Mouse (Mus musculus): ENCODE measurements around the gene Fam126b. TPM values are rescaled to one million over a fixed set of nuclear protein-coding genes. Genes with fewer than 3 reads are reported as not detected.
A peak's percentile ranks its signal among the peaks of the same experiment; 100 is the strongest.
"Not testable (repeated sequence)": the region's sequence is repeated elsewhere in the genome, so short reads cannot be mapped to it uniquely, and the experiment has no call there.

Fam126b gene
- polyA plus RNA-seq, 1 experiment from 2014 or later, result 7.2 TPM

GRCm38 (mm10) chr1:58570437-58570836, 15.7 kb downstream of the Fam126b start:
- Histone ChIP-seq H3K9ac (no peak overlapping the region), H3K36me3 (ENCODE audit: insufficient read depth) (no peaks in the 10 kb centered on the region), H3K4me3 (ENCODE audit: low read depth, low read length) (no peak overlapping the region), H3K27me3 (ENCODE audit: insufficient read depth, low read length) (no peaks in the 10 kb centered on the region), H3K4me1 (ENCODE audit: insufficient read depth) (no peaks in the 10 kb centered on the region), H3K9me3 (ENCODE audit: low read depth, low read length) (no peaks in the 10 kb centered on the region), H3K27ac (ENCODE audit: low read depth) (no peak overlapping the region), H3K4me2 (no peak overlapping the region)
- no peak for ATAC-seq (ENCODE audit: insufficient read depth)
- no peak for DNase-seq
- TF ChIP-seq CTCF (IDR thresholded peaks at IDR 0.05; ENCODE audit: low read depth), result no peak
- WGBS, result 50% methylated on average over 4 of the region's 4 CpGs

- DNase-seq, result no peak
- Histone ChIP-seq H3K9me3 (ENCODE audit: low read depth, low read length) (no peaks in the 10 kb centered on the region), H3K27me3 (ENCODE audit: insufficient read depth, low read length) (no peaks in the 10 kb centered on the region), H3K4me3 (ENCODE audit: low read depth, low read length) (no peak overlapping the region), H3K36me3 (ENCODE audit: insufficient read depth) (no peaks in the 10 kb centered on the region), H3K27ac (ENCODE audit: low read depth) (no peak overlapping the region), H3K4me1 (ENCODE audit: insufficient read depth) (no peaks in the 10 kb centered on the region), H3K9ac (no peak overlapping the region), H3K4me2 (no peak overlapping the region)
- ATAC-seq (ENCODE audit: insufficient read depth), result no peak
- no peak for TF ChIP-seq CTCF (IDR thresholded peaks at IDR 0.05; ENCODE audit: low read depth)
Observed at GRCm38 (mm10) chr1:58568456-58569130, 17.5 kb downstream of the Fam126b start.

GRCm38 (mm10) chr1:58566621-58567020, 19.5 kb downstream of the Fam126b start:
- DNase-seq, result peak; percentile 3
- no peak overlapping the region for H3K9ac ChIP-seq
- TF ChIP-seq CTCF (IDR thresholded peaks at IDR 0.05; ENCODE audit: low read depth), result no peak
- H3K36me3 ChIP-seq (ENCODE audit: insufficient read depth), result no peaks in the 10 kb centered on the region
- ATAC-seq (ENCODE audit: insufficient read depth), result no peak
- no peak overlapping the region for H3K4me2 ChIP-seq
- H3K9me3 ChIP-seq (ENCODE audit: low read depth, low read length), result no peaks in the 10 kb centered on the region
- H3K27ac ChIP-seq (ENCODE audit: low read depth), result no peak overlapping the region
- H3K27me3 ChIP-seq (ENCODE audit: insufficient read depth, low read length), result no peaks in the 10 kb centered on the region
- no peaks in the 10 kb centered on the region for H3K4me1 ChIP-seq (ENCODE audit: insufficient read depth)
- H3K4me3 ChIP-seq (ENCODE audit: low read depth, low read length), result no peak overlapping the region

- Histone ChIP-seq H3K4me3 (ENCODE audit: low read depth, low read length) (no peak overlapping the region), H3K9ac (no peak overlapping the region), H3K27ac (ENCODE audit: low read depth) (no peak overlapping the region), H3K4me1 (ENCODE audit: insufficient read depth) (no peaks in the 10 kb centered on the region), H3K4me2 (no peak overlapping the region), H3K9me3 (ENCODE audit: low read depth, low read length) (no peaks in the 10 kb centered on the region), H3K27me3 (ENCODE audit: insufficient read depth, low read length) (no peaks in the 10 kb centered on the region), H3K36me3 (ENCODE audit: insufficient read depth) (no peaks in the 10 kb centered on the region)
- 84% methylated on average over 5 of the region's 5 CpGs for WGBS
- ATAC-seq (ENCODE audit: insufficient read depth) (no peak), DNase-seq (no peak)
- no peak for TF ChIP-seq CTCF (IDR thresholded peaks at IDR 0.05; ENCODE audit: low read depth)
Observed at GRCm38 (mm10) chr1:58564981-58565380, 21.1 kb downstream of the Fam126b start.

GRCm38 (mm10) chr1:58562455-58562854, 23.7 kb downstream of the Fam126b start:
- no peak overlapping the region for H3K4me2 ChIP-seq
- ATAC-seq (ENCODE audit: insufficient read depth) (no peak), DNase-seq (peak; percentile 43)
- 82% methylated on average over 1 of the region's 1 CpGs for whole genome bisulfite sequencing
- H3K9me3 ChIP-seq (ENCODE audit: low read depth, low read length), result no peaks in the 10 kb centered on the region
- H3K27ac ChIP-seq (ENCODE audit: low read depth), result no peak overlapping the region
- H3K9ac ChIP-seq, result no peak overlapping the region
- H3K27me3 ChIP-seq (ENCODE audit: insufficient read depth, low read length), result no peaks in the 10 kb centered on the region
- H3K4me3 ChIP-seq (ENCODE audit: low read depth, low read length), result no peak overlapping the region
- no peaks in the 10 kb centered on the region for H3K4me1 ChIP-seq (ENCODE audit: insufficient read depth)
- no peaks in the 10 kb centered on the region for H3K36me3 ChIP-seq (ENCODE audit: insufficient read depth)
- peak; percentile 58 for TF ChIP-seq CTCF (IDR thresholded peaks at IDR 0.05; ENCODE audit: low read depth)

GRCm38 (mm10) chr1:58560370-58560769, 25.8 kb downstream of the Fam126b start:
- not testable (repeated sequence) for ATAC-seq (ENCODE audit: insufficient read depth); DNase-seq; H3K9me3 ChIP-seq (ENCODE audit: low read depth, low read length); H3K4me2 ChIP-seq; H3K27me3 ChIP-seq (ENCODE audit: insufficient read depth, low read length); H3K27ac ChIP-seq (ENCODE audit: low read depth); H3K4me1 ChIP-seq (ENCODE audit: insufficient read depth); H3K4me3 ChIP-seq (ENCODE audit: low read depth, low read length); H3K36me3 ChIP-seq (ENCODE audit: insufficient read depth); H3K9ac ChIP-seq
- WGBS, result 88% methylated on average over 6 of the region's 6 CpGs

GRCm38 (mm10) chr1:58541386-58541785, 44.7 kb downstream of the Fam126b start:
- ATAC-seq (ENCODE audit: insufficient read depth) (no peak), DNase-seq (no peak)
- Histone ChIP-seq H3K36me3 (ENCODE audit: insufficient read depth) (peaks cover 36% of the 10 kb centered on the region), H3K9me3 (ENCODE audit: low read depth, low read length) (no peaks in the 10 kb centered on the region), H3K4me3 (ENCODE audit: low read depth, low read length) (no peak overlapping the region), H3K27ac (ENCODE audit: low read depth) (no peak overlapping the region), H3K4me1 (ENCODE audit: insufficient read depth) (no peaks in the 10 kb centered on the region), H3K9ac (no peak overlapping the region), H3K27me3 (ENCODE audit: insufficient read depth, low read length) (no peaks in the 10 kb centered on the region), H3K4me2 (no peak overlapping the region)
- WGBS, result 79% methylated on average over 1 of the region's 1 CpGs
- no peak for TF ChIP-seq CTCF (IDR thresholded peaks at IDR 0.05; ENCODE audit: low read depth)

- 88% methylated on average over 3 of the region's 3 CpGs for WGBS
- Histone ChIP-seq H3K27me3 (ENCODE audit: insufficient read depth, low read length) (no peaks in the 10 kb centered on the region), H3K36me3 (ENCODE audit: insufficient read depth) (no peaks in the 10 kb centered on the region), H3K4me2 (no peak overlapping the region), H3K9ac (no peak overlapping the region), H3K9me3 (ENCODE audit: low read depth, low read length) (peaks cover 36% of the 10 kb centered on the region), H3K4me1 (ENCODE audit: insufficient read depth) (0 out of 2 replicates have a peak, but pooled peaks cover 6% of the 10 kb centered on the region), H3K4me3 (ENCODE audit: low read depth, low read length) (no peak overlapping the region), H3K27ac (ENCODE audit: low read depth) (no peak overlapping the region)
- DNase-seq (no peak), ATAC-seq (ENCODE audit: insufficient read depth) (no peak)
- TF ChIP-seq CTCF (IDR thresholded peaks at IDR 0.05; ENCODE audit: low read depth), result no peak
Observed at GRCm38 (mm10) chr1:58507249-58507648, 78.9 kb downstream of the Fam126b start.

Measured in lung, embryonic 14.5 days (tissue).